Mouse (Mus musculus) forebrain, embryonic 14.5 days (tissue): ENCODE data around the gene Hip1. TPM values are rescaled to one million over a fixed set of nuclear protein-coding genes. Genes with fewer than 3 reads are reported as not detected.
"Not testable (repeated sequence)": the region's sequence is repeated elsewhere in the genome, so short reads cannot be mapped to it uniquely, and the experiment has no call there.

Experiments used
- ATAC-seq: fragments of 200-750 bp; cut with Nextera tagmentation; 2 replicates; pipeline ENCODE4 v1.8.0; 2017; ENCODE audit warnings: mild to moderate bottlenecking, moderate library complexity
- DNase-seq: peaks from one replicate; pipeline ENCODE4 v3.0.0-alpha.2; 2015; ENCODE audit warnings: low spot score
- H3K27ac ChIP-seq: fragments of 300-500 bp; sonication (generic); 2 replicates; pipeline ENCODE4 v1.5.1; 2014; ENCODE audit warnings: low read depth, mild to moderate bottlenecking, control low read depth, low read length, moderate library complexity
- H3K27me3 ChIP-seq: fragments of 300-500 bp; sonication (generic); replicated peaks from 2 replicates; pipeline ENCODE4 v1.6.1; 2014; ENCODE audit warnings: low read length, control low read depth, mixed read lengths; ENCODE audit not compliant: control insufficient read depth, insufficient read depth
- H3K36me3 ChIP-seq: fragments of 300-500 bp; sonication (generic); 2 replicates; pipeline ENCODE4 v1.6.1; 2014; ENCODE audit warnings: low read length, control low read depth; ENCODE audit not compliant: control insufficient read depth, insufficient read depth
- H3K4me1 ChIP-seq: fragments of 300-500 bp; sonication (generic); 2 replicates; pipeline ENCODE4 v1.6.1; 2014; ENCODE audit warnings: antibody characterized with exemption, low read length, control low read depth; ENCODE audit not compliant: control insufficient read depth, insufficient read depth
- H3K4me2 ChIP-seq: fragments of 300-500 bp; sonication (generic); 2 replicates; pipeline ENCODE4 v1.6.1; 2014; ENCODE audit warnings: mild to moderate bottlenecking, control low read depth, low read length
- H3K4me3 ChIP-seq: fragments of 300-500 bp; sonication (generic); 2 replicates; pipeline ENCODE4 v1.5.1; 2014; ENCODE audit warnings: low read depth, low read length, control low read depth
- H3K9ac ChIP-seq: fragments of 300-500 bp; sonication (generic); 2 replicates; pipeline ENCODE4 v1.6.1; 2014; ENCODE audit warnings: mild to moderate bottlenecking, low read length, control low read depth, moderate library complexity
- H3K9me3 ChIP-seq: fragments of 300-500 bp; sonication (generic); replicated peaks from 2 replicates; pipeline ENCODE4 v1.6.1; 2016; ENCODE audit warnings: low read length, control low read depth, mixed read lengths; ENCODE audit not compliant: control insufficient read depth
- WGBS: fragments of 180-500 bp; shearing (Covaris S2); extraction: QIAGEN DNeasy Blood & Tissue Kit; methylation state at CpG from one replicate; pipeline ENCODE4 v1.1.7; 2014; 5-methylcytosine and 5-hydroxymethylcytosine counted together
- polyA plus RNA-seq: library from polyadenylated mRNA; unstranded; fragments of >200 nt; fragmentation: Nextera tagmentation; extraction: Ambion mirVana; gene quantifications from 2 replicates; pipeline ENCODE4 v1.2.1, GENCODE M21; 2014

Gene Hip1
- polyA plus RNA-seq, 1 experiment from 2014 or later: 24.6 TPM

- Histone ChIP-seq H3K27me3 (no peaks in the 10 kb centered on the region), H3K4me3 (no peak overlapping the region), H3K4me2 (no peak overlapping the region), H3K9me3 (0 out of 2 replicates have a peak, but pooled peaks cover 5% of the 10 kb centered on the region), H3K9ac (no peak overlapping the region), H3K27ac (no peak overlapping the region), H3K36me3 (peaks cover 31% of the 10 kb centered on the region; the same call in 1 of the 2 replicates), H3K4me1 (peaks cover 4% of the 10 kb centered on the region; the same call in 1 of the 2 replicates)
- WGBS: 100% methylated on average over 9 of the region's 9 CpGs
- ATAC-seq (no peak), DNase-seq (no peak)
Observed at GRCm38 (mm10) chr5:135456515-135456914, 88.4 kb downstream of the Hip1 start.

- no peak overlapping the region for H3K27ac ChIP-seq
- H3K9ac ChIP-seq: no peak overlapping the region
- ATAC-seq (no peak), DNase-seq (no peak)
- WGBS: 98% methylated on average over 2 of the region's 2 CpGs
- no peaks in the 10 kb centered on the region for H3K27me3 ChIP-seq
- H3K4me3 ChIP-seq: no peak overlapping the region
- H3K4me2 ChIP-seq: no peak overlapping the region
- no peaks in the 10 kb centered on the region for H3K4me1 ChIP-seq
- peaks cover 54% of the 10 kb centered on the region for H3K36me3 ChIP-seq
- H3K9me3 ChIP-seq: 0 out of 2 replicates have a peak, but pooled peaks cover 5% of the 10 kb centered on the region
Observed at GRCm38 (mm10) chr5:135454256-135454655, 90.7 kb downstream of the Hip1 start.

- H3K9ac ChIP-seq, H3K4me1 ChIP-seq, H3K4me3 ChIP-seq, H3K4me2 ChIP-seq, DNase-seq, H3K27ac ChIP-seq, H3K9me3 ChIP-seq, H3K27me3 ChIP-seq, ATAC-seq: not testable (repeated sequence)
- WGBS: 82% methylated on average over 3 of the region's 5 CpGs
- peaks cover 56% of the 10 kb centered on the region for H3K36me3 ChIP-seq
Observed at GRCm38 (mm10) chr5:135451559-135451958, 93.4 kb downstream of the Hip1 start.

GRCm38 (mm10) chr5:135451100-135451499 lies 93.8 kb downstream of the Hip1 start:
- ATAC-seq (no peak), DNase-seq (peak; percentile 25)
- H3K36me3 ChIP-seq: peaks cover 59% of the 10 kb centered on the region
- no peaks in the 10 kb centered on the region for H3K4me1 ChIP-seq
- no peaks in the 10 kb centered on the region for H3K27me3 ChIP-seq
- no peak overlapping the region for H3K27ac ChIP-seq
- 84% methylated on average over 8 of the region's 8 CpGs for WGBS
- no peak overlapping the region for H3K4me3 ChIP-seq
- no peak overlapping the region for H3K9ac ChIP-seq
- no peak overlapping the region for H3K4me2 ChIP-seq
- 0 out of 2 replicates have a peak, but pooled peaks cover 5% of the 10 kb centered on the region for H3K9me3 ChIP-seq

- H3K27me3 ChIP-seq: no peaks in the 10 kb centered on the region
- no peak overlapping the region for H3K9ac ChIP-seq
- no peak overlapping the region for H3K27ac ChIP-seq
- DNase-seq: no peak
- H3K36me3 ChIP-seq: peaks cover 59% of the 10 kb centered on the region
- ATAC-seq: no peak
- no peaks in the 10 kb centered on the region for H3K9me3 ChIP-seq
- 94% methylated on average over 8 of the region's 8 CpGs for WGBS
- no peak overlapping the region for H3K4me3 ChIP-seq
- H3K4me2 ChIP-seq: no peak overlapping the region
- no peaks in the 10 kb centered on the region for H3K4me1 ChIP-seq
Observed at GRCm38 (mm10) chr5:135445755-135446154, 99.2 kb downstream of the Hip1 start.

GRCm38 (mm10) chr5:135442430-135442829 lies 102.5 kb downstream of the Hip1 start:
- H3K27me3 ChIP-seq: no peaks in the 10 kb centered on the region
- peaks cover 52% of the 10 kb centered on the region for H3K36me3 ChIP-seq
- no peak for DNase-seq
- H3K4me1 ChIP-seq: no peaks in the 10 kb centered on the region
- H3K27ac ChIP-seq: no peak overlapping the region
- H3K4me3 ChIP-seq: no peak overlapping the region
- 86% methylated on average over 7 of the region's 7 CpGs for WGBS
- ATAC-seq: no peak
- no peak overlapping the region for H3K9ac ChIP-seq
- no peak overlapping the region for H3K4me2 ChIP-seq
- H3K9me3 ChIP-seq: no peaks in the 10 kb centered on the region

- DNase-seq (no peak), ATAC-seq (no peak)
- no peak overlapping the region for H3K9ac ChIP-seq
- H3K4me1 ChIP-seq: no peaks in the 10 kb centered on the region
- no peak overlapping the region for H3K27ac ChIP-seq
- H3K9me3 ChIP-seq: no peaks in the 10 kb centered on the region; the same call in 1 of the 2 replicates
- no peaks in the 10 kb centered on the region for H3K27me3 ChIP-seq
- 98% methylated on average over 10 of the region's 10 CpGs for WGBS
- H3K4me3 ChIP-seq: no peak overlapping the region
- no peak overlapping the region for H3K4me2 ChIP-seq
- H3K36me3 ChIP-seq: peaks cover 68% of the 10 kb centered on the region
Observed at GRCm38 (mm10) chr5:135435039-135435438, 109.9 kb downstream of the Hip1 start.

- Histone ChIP-seq H3K27me3 (no peaks in the 10 kb centered on the region), H3K4me2 (no peak overlapping the region), H3K27ac (no peak overlapping the region), H3K9me3 (no peaks in the 10 kb centered on the region; the same call in 1 of the 2 replicates), H3K4me1 (no peaks in the 10 kb centered on the region), H3K9ac (no peak overlapping the region), H3K36me3 (peaks cover 75% of the 10 kb centered on the region), H3K4me3 (no peak overlapping the region)
- 98% methylated on average over 4 of the region's 4 CpGs for WGBS
- no peak for DNase-seq
- no peak for ATAC-seq
Observed at GRCm38 (mm10) chr5:135433861-135434260, 111.1 kb downstream of the Hip1 start.

- H3K36me3 ChIP-seq: peaks cover 81% of the 10 kb centered on the region
- no peaks in the 10 kb centered on the region; the same call in 1 of the 2 replicates for H3K9me3 ChIP-seq
- no peaks in the 10 kb centered on the region for H3K27me3 ChIP-seq
- no peak for DNase-seq
- H3K4me2 ChIP-seq: no peak overlapping the region
- no peaks in the 10 kb centered on the region for H3K4me1 ChIP-seq
- H3K4me3 ChIP-seq: no peak overlapping the region
- WGBS: 78% methylated on average over 6 of the region's 6 CpGs
- H3K9ac ChIP-seq: no peak overlapping the region
- no peak for ATAC-seq
- H3K27ac ChIP-seq: no peak overlapping the region
Observed at GRCm38 (mm10) chr5:135431111-135431510, 113.8 kb downstream of the Hip1 start.
